Mouse (Mus musculus): ENCODE results near the gene Rnpep. TPM values are rescaled to one million over a fixed set of nuclear protein-coding genes. Genes with fewer than 3 reads are reported as not detected.

Gene Rnpep
- total and polyA plus RNA-seq, 3 experiments = 72.6 to 118 (median 73.8) TPM

DNA sequence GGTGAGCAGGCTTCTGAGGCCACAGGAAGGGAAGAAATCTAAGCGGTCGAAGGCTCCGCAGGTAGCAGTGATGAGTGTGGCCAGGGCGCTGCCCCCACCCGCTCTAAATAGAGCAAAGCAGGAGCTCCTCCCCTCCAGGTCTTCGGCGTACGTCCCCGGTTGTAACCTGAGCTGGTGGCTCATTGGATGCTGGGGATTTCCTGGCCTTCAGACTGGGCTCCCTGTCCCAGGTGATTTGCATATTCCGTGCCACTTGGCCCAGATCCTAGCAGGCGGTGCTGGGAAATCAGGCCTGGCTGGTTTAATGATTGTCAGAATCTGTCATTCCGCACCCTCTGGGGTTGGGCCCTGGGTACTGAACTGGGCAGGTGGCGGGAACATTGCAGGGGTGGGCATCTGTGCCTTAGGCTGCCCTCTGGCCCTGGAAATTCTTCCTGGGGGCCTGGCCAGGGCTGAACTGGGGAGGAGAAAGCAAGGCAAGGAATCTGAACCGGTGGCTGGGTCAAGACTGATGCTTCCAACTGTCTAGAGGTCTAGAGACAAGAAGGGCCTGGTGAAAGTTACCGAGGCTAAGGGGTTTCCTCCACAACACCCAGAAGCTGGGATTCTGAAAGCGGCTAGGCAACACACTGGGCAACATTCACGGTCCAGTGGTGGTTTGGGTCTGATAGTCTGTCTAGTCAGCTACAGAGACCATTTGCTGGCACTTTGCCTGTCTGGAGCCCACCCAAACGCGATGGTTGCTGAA is 25.3 kb downstream of the Rnpep start, which contains the start of gene Elf3 (continued):
- TF ChIP-seq ETS1 (conservative IDR thresholded peaks at IDR 0.05; ENCODE audit: low read depth, low read length) (peak; percentile 71), CTCF (conservative IDR thresholded peaks at IDR 0.05 in 1 of 2, IDR thresholded peaks at IDR 0.05 in 1 of 2; ENCODE audit: low read depth in 2 of 2, low read length in 2 of 2) (no peak), MEF2A (IDR thresholded peaks at IDR 0.05; ENCODE audit: borderline replicate concordance, low read depth, low read length) (no peak; the same call in 1 of the 2 replicates), E2F4 (IDR thresholded peaks at IDR 0.05; ENCODE audit: insufficient replicate concordance, low read depth, low read length) (0 out of 2 replicates have a peak, but pooled peaks have one; percentile 35), GABPA (IDR thresholded peaks at IDR 0.05; ENCODE audit: insufficient replicate concordance, low read depth, low read length) (no peak), ZMIZ1 (IDR thresholded peaks at IDR 0.05; ENCODE audit: low read depth, low read length) (peak; percentile 96), POLR2A (IDR thresholded peaks at IDR 0.05; ENCODE audit: low read depth, low read length) (peak; percentile 96), MAX (IDR thresholded peaks at IDR 0.05; ENCODE audit: low read length) (peak; percentile 30; the same call in 1 of the 2 replicates), RCOR1 (conservative IDR thresholded peaks at IDR 0.05; ENCODE audit: low read depth, low read length) (peak; percentile 68; the same call in 1 of the 2 replicates), MAFK (IDR thresholded peaks at IDR 0.05; ENCODE audit: insufficient replicate concordance, low read length) (peak; percentile 22; the same call in 1 of the 2 replicates), ZKSCAN1 (IDR thresholded peaks at IDR 0.05; ENCODE audit: borderline replicate concordance, low read depth, low read length) (no peak), NELFE (IDR thresholded peaks at IDR 0.05; ENCODE audit: low read depth, low read length) (peak; percentile 97), HCFC1 (IDR thresholded peaks at IDR 0.05; ENCODE audit: low read depth, low read length) (no peak; the same call in none of the 2 replicates), ZC3H11A (IDR thresholded peaks at IDR 0.05; ENCODE audit: low read depth, low read length) (no peak), TBP (conservative IDR thresholded peaks at IDR 0.05; ENCODE audit: low read depth, low read length) (peak; percentile 97), ZNF384 (IDR thresholded peaks at IDR 0.05; ENCODE audit: low read depth, low read length) (no peak), BHLHE40 (IDR thresholded peaks at IDR 0.05; ENCODE audit: low read depth, low read length) (peak; percentile 71; the same call in 1 of the 2 replicates)

DNA sequence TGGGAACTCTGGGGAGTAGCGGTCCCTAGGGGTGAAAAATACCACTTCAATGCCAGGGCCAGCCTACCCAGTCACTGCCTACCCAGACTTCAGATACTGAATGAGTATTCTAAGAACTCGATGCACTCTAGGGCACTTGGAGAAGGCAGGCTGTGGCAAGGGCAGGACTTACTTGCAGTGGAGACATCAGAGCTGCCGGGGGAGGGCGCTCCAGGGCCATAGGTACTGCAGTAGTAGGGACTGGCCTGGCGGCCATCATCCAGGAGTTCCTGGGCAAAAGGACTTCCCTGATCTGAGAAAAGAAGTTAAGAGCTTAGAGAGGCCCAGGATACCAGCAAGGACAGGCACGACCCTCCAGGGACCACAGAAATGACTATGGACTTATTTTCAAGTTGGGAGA is 27.6 kb downstream of the Rnpep start:
- peak; percentile 85 for DNase-seq (ENCODE audit: extremely low read depth)
- TF ChIP-seq CTCF (conservative IDR thresholded peaks at IDR 0.05 in 1 of 2, IDR thresholded peaks at IDR 0.05 in 1 of 2; ENCODE audit: low read depth in 2 of 2, low read length in 2 of 2) (peak; percentile 31 to 65; a peak in 3 of 4 replicates), SMC3 (IDR thresholded peaks at IDR 0.05; ENCODE audit: low read depth, low read length) (peak; percentile 48), RAD21 (IDR thresholded peaks at IDR 0.05; ENCODE audit: low read depth, low read length) (peak; percentile 44), NELFE (IDR thresholded peaks at IDR 0.05; ENCODE audit: low read depth, low read length) (no peak), ETS1 (conservative IDR thresholded peaks at IDR 0.05; ENCODE audit: low read depth, low read length) (no peak), ELF1 (IDR thresholded peaks at IDR 0.05; ENCODE audit: low read depth, low read length) (no peak), TCF12 (IDR thresholded peaks at IDR 0.05; ENCODE audit: low read depth, low read length) (no peak), MAFK (IDR thresholded peaks at IDR 0.05; ENCODE audit: insufficient replicate concordance, low read length) (no peak), RCOR1 (conservative IDR thresholded peaks at IDR 0.05; ENCODE audit: low read depth, low read length) (no peak)
- H3K9ac ChIP-seq (ENCODE audit: insufficient read depth, low read depth) = no peak overlapping the region; the same call in 1 of the 2 replicates
- H3K4me3 ChIP-seq (replicated peaks in 1 of 3; ENCODE audit: low read depth in 2 of 3, low read length in 2 of 3, poor library complexity in 1 of 3) = peak overlapping the region; percentile 64 to 68 (median 68)
- H3K36me3 ChIP-seq (replicated peaks in 1 of 2; ENCODE audit: control insufficient read depth in 1 of 2, insufficient read depth in 1 of 2, low read length in 1 of 2) = peaks cover 42 to 60% of the 10 kb centered on the region in 2 experiments
- H3K79me2 ChIP-seq (replicated peaks; ENCODE audit: control insufficient read depth, extremely low read depth, insufficient read depth, poor library complexity, severe bottlenecking) = peaks cover 19% of the 10 kb centered on the region
- peak overlapping the region; percentile 58; the same call in 1 of the 2 replicates for H3K4me2 ChIP-seq (ENCODE audit: insufficient read depth, low read depth, poor library complexity, severe bottlenecking)
- H3K27ac ChIP-seq (ENCODE audit: insufficient read depth, low read depth) = no peak overlapping the region
- H3K9me3 ChIP-seq (replicated peaks; ENCODE audit: low read length) = no peaks in the 10 kb centered on the region
- in situ Hi-C loops (cut with MboI; ENCODE audit: low pct_ligation_motif_present, low pct_unique_long_range_greater_than_20kb, low sequenced_read_pairs) (loop anchor here (5.0 kb wide), 2 partner anchors 84 to 121 kb away; partner anchors contain the start of gene Shisa4), dilution Hi-C loops (cut with MboI; ENCODE audit: extremely low pct_ligation_motif_present, extremely low pct_unique_long_range_greater_than_20kb, low sequenced_read_pairs) (no loop called here)
- H3K4me1 ChIP-seq (ENCODE audit: control insufficient read depth in 1 of 2, insufficient read depth in 2 of 2) = peaks cover 21 to 48% of the 10 kb centered on the region in 2 experiments
- H3K27me3 ChIP-seq (replicated peaks) = no peaks in the 10 kb centered on the region

Data from CH12.LX (cell line).